Mouse (Mus musculus) olfactory bulb, adult 2 months (tissue): ENCODE data around the gene Tmem117.

ENCODE experiments used
- CTCF ChIP-seq: fragments of 200-500 bp; IDR thresholded peaks from 2 replicates; pipeline ENCODE4 v1.5.1; 2012; ENCODE audit warnings: low read depth, mild to moderate bottlenecking, low read length, moderate library complexity; ENCODE audit not compliant: insufficient read depth
- POLR2A ChIP-seq: fragments of 200-500 bp; IDR thresholded peaks from 2 replicates; pipeline ENCODE4 v1.6.1; 2012; ENCODE audit warnings: mild to moderate bottlenecking, low read depth, low read length, moderate library complexity; ENCODE audit not compliant: insufficient read depth

GRCm38 (mm10) chr15:94638207-94638606 lies 9.2 kb downstream of the Tmem117 start:
- no peak for TF ChIP-seq CTCF
- no peak for TF ChIP-seq POLR2A
